Mouse (Mus musculus) liver, embryonic 14.5 days (tissue): Measurements from ENCODE around the gene Sec23b.

ENCODE experiments used
- CTCF ChIP-seq: IDR thresholded peaks from 2 replicates; pipeline ENCODE4 v1.5.1; 2016; ENCODE audit warnings: antibody characterized with exemption, low read depth, control low read depth
- EP300 ChIP-seq: IDR thresholded peaks from 2 replicates; pipeline ENCODE4 v1.6.1; 2016; ENCODE audit warnings: antibody characterized with exemption, low read depth

DNA sequence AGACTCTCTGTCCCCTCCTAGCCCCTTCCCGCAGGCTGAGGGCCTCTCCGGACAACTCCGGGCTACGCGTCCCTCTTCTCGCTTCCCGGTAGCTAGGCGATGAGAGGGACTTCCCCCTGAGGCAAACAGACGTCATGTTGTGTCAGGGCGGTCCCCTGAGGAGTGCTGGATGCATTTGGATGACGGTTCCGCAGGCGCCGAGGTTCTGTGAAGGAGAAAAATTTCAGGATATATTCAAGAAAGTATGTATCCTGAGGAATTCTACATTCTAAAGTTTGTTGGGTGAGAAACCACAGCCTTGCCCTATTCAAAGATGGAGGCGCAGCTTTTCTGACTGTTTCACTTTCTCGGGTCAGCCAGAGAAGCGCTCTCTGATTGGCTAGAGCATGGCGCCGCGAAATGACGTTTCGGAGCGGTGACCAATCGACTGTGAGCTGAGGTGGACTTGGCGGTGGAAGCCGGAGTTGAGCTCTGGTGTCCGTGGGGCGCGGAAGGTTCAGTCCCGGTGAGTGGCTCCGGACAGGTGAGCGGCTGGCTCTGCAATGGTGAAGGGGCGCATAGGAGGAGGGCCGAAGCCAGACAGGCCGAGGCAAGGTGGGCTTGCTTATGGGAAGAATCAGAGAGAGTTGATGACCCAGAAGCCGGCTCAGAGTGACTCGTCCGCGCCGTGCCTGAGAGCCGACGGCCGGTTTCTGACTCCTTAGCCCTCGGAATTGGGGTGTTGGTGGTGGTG lies at the start of gene Sec23b:
- no peak for TF ChIP-seq CTCF
- no peak for TF ChIP-seq EP300
